Mouse (Mus musculus): ENCODE measurements around the gene Foxo6.

GRCm38 (mm10) chr4:120259356-120260181 is 27.6 kb downstream of the Foxo6 start:
- TF ChIP-seq POLR2A (IDR thresholded peaks at IDR 0.05; ENCODE audit: borderline replicate concordance, extremely low read depth, insufficient read depth, insufficient read length, poor library complexity, severe bottlenecking) (no peak), CTCF (IDR thresholded peaks at IDR 0.05; ENCODE audit: borderline replicate concordance, extremely low read depth, insufficient read depth, insufficient read length) (no peak)

Data from brain, embryonic 14.5 days (tissue).